Mouse (Mus musculus) embryonic facial prominence, embryonic 11.5 days (tissue): ENCODE measurements at regions not wholly inside any gene's neighbourhood (a gene's known extent, or its start where the extent isn't known, plus 50 kb on each side); places are given as distances from the start of the nearest gene placed in this dataset.
A peak's percentile ranks its signal among the peaks of the same experiment; 100 is the strongest.

Experiments
- ATAC-seq: fragments of 200-750 bp; cut with Nextera tagmentation; replicated peaks from 2 replicates; pipeline ENCODE4 v1.8.0; 2017; ENCODE audit warnings: low read depth; ENCODE audit not compliant: insufficient number of reproducible peaks, low FRiP score, low TSS enrichment
- DNase-seq: peaks from one replicate; pipeline ENCODE4 v3.0.0-alpha.2; 2015; ENCODE audit warnings: low spot score
- H3K27ac ChIP-seq: fragments of 300-500 bp; sonication (generic); replicated peaks from 2 replicates; pipeline ENCODE4 v1.5.1; 2014; ENCODE audit warnings: mild to moderate bottlenecking, low read depth, low read length, control low read depth
- H3K27me3 ChIP-seq: fragments of 300-500 bp; sonication (generic); 2 replicates; pipeline ENCODE4 v1.6.1; 2014; ENCODE audit warnings: mild to moderate bottlenecking, low read length, moderate library complexity, mixed read lengths; ENCODE audit not compliant: control insufficient read depth, insufficient read depth
- H3K36me3 ChIP-seq: fragments of 300-500 bp; sonication (generic); replicated peaks from 2 replicates; pipeline ENCODE4 v1.6.1; 2014; ENCODE audit warnings: low read depth, mild to moderate bottlenecking, low read length, moderate library complexity, mixed read lengths; ENCODE audit not compliant: control insufficient read depth, insufficient read depth
- H3K4me1 ChIP-seq: fragments of 300-500 bp; sonication (generic); 2 replicates; pipeline ENCODE4 v1.6.1; 2014; ENCODE audit warnings: low read length, mixed read lengths; ENCODE audit not compliant: control insufficient read depth, insufficient read depth
- H3K4me2 ChIP-seq: fragments of 300-500 bp; sonication (generic); 2 replicates; pipeline ENCODE4 v1.6.1; 2014; ENCODE audit warnings: low read depth, mild to moderate bottlenecking, control low read depth, low read length, moderate library complexity
- H3K4me3 ChIP-seq: fragments of 300-500 bp; sonication (generic); 2 replicates; pipeline ENCODE4 v1.5.1; 2014; ENCODE audit warnings: low read depth, low read length, control low read depth
- H3K9ac ChIP-seq: fragments of 300-500 bp; sonication (generic); replicated peaks from 2 replicates; pipeline ENCODE4 v1.6.1; 2014; ENCODE audit warnings: mild to moderate bottlenecking, control low read depth, low read length
- H3K9me3 ChIP-seq: fragments of 300-500 bp; sonication (generic); replicated peaks from 2 replicates; pipeline ENCODE4 v1.6.1; 2016; ENCODE audit warnings: mild to moderate bottlenecking, low read length, inconsistent platforms, mixed read lengths; ENCODE audit not compliant: control insufficient read depth
- WGBS: fragments of 180-500 bp; shearing (Covaris S2); extraction: QIAGEN DNeasy Blood & Tissue Kit; methylation state at CpG from one replicate; pipeline ENCODE4 v1.1.7; 2014; 5-methylcytosine and 5-hydroxymethylcytosine counted together

- DNase-seq = no peak
- ATAC-seq = no peak
- Histone ChIP-seq H3K9ac (no peak overlapping the region), H3K4me3 (no peak overlapping the region), H3K9me3 (no peaks in the 10 kb centered on the region), H3K27ac (no peak overlapping the region), H3K4me2 (no peak overlapping the region), H3K36me3 (no peaks in the 10 kb centered on the region), H3K27me3 (no peaks in the 10 kb centered on the region), H3K4me1 (no peaks in the 10 kb centered on the region)
- WGBS = 49% methylated on average over 2 of the region's 2 CpGs
These were observed 97.2 kb upstream of the Lmcd1 start for GRCm38 (mm10) chr6:112176344-112176743.

- DNase-seq (no peak), ATAC-seq (no peak)
- H3K27me3 ChIP-seq = no peaks in the 10 kb centered on the region
- no peak overlapping the region for H3K4me3 ChIP-seq
- no peaks in the 10 kb centered on the region for H3K4me1 ChIP-seq
- no peak overlapping the region for H3K27ac ChIP-seq
- WGBS = 99% methylated on average over 2 of the region's 2 CpGs
- no peaks in the 10 kb centered on the region for H3K9me3 ChIP-seq
- no peaks in the 10 kb centered on the region for H3K36me3 ChIP-seq
- no peak overlapping the region for H3K4me2 ChIP-seq
- H3K9ac ChIP-seq = no peak overlapping the region
These were observed 85.9 kb upstream of the Lmcd1 start for GRCm38 (mm10) chr6:112187636-112188035.

- H3K4me3 ChIP-seq = no peak overlapping the region
- H3K27ac ChIP-seq = no peak overlapping the region
- no peak for ATAC-seq
- no peaks in the 10 kb centered on the region for H3K27me3 ChIP-seq
- 46% methylated on average over 6 of the region's 6 CpGs for WGBS
- H3K9me3 ChIP-seq = no peaks in the 10 kb centered on the region
- no peak overlapping the region for H3K4me2 ChIP-seq
- DNase-seq = peak; percentile 81
- H3K4me1 ChIP-seq = no peaks in the 10 kb centered on the region
- no peaks in the 10 kb centered on the region for H3K36me3 ChIP-seq
- H3K9ac ChIP-seq = no peak overlapping the region
These were observed 82.5 kb upstream of the Lmcd1 start for GRCm38 (mm10) chr6:112191032-112191431.

GRCm38 (mm10) chr6:112197445-112197844 is 76.1 kb upstream of the Lmcd1 start:
- Histone ChIP-seq H3K4me2 (no peak overlapping the region), H3K4me1 (no peaks in the 10 kb centered on the region), H3K9ac (no peak overlapping the region), H3K9me3 (no peaks in the 10 kb centered on the region), H3K36me3 (no peaks in the 10 kb centered on the region), H3K27me3 (no peaks in the 10 kb centered on the region), H3K27ac (no peak overlapping the region), H3K4me3 (no peak overlapping the region)
- DNase-seq = peak; percentile 89
- ATAC-seq = no peak; the same call in 1 of the 2 replicates
- WGBS = 8% methylated on average over 16 of the region's 16 CpGs

- H3K9me3 ChIP-seq = no peaks in the 10 kb centered on the region
These were observed 74.3 kb upstream of the Lmcd1 start for GRCm38 (mm10) chr6:112199241-112199640.

GRCm38 (mm10) chr6:112202120-112202519 is 71.4 kb upstream of the Lmcd1 start:
- no peaks in the 10 kb centered on the region for H3K4me1 ChIP-seq
- no peak overlapping the region for H3K4me3 ChIP-seq
- H3K27me3 ChIP-seq = no peaks in the 10 kb centered on the region
- DNase-seq (no peak), ATAC-seq (no peak)
- no peak overlapping the region for H3K9ac ChIP-seq
- H3K27ac ChIP-seq = no peak overlapping the region
- H3K4me2 ChIP-seq = no peak overlapping the region
- H3K9me3 ChIP-seq = no peaks in the 10 kb centered on the region
- no peaks in the 10 kb centered on the region for H3K36me3 ChIP-seq
- WGBS = 88% methylated on average over 4 of the region's 4 CpGs

More at GRCm38 (mm10) chr6:112199241-112199640, 74.3 kb upstream of the Lmcd1 start:
- no peak for ATAC-seq
- no peaks in the 10 kb centered on the region for H3K27me3 ChIP-seq
- 78% methylated on average over 4 of the region's 4 CpGs for WGBS
- no peak overlapping the region for H3K9ac ChIP-seq
- H3K36me3 ChIP-seq = no peaks in the 10 kb centered on the region
- no peak overlapping the region for H3K4me2 ChIP-seq
- H3K27ac ChIP-seq = no peak overlapping the region
- no peak overlapping the region for H3K4me3 ChIP-seq
- DNase-seq = no peak
- no peaks in the 10 kb centered on the region for H3K4me1 ChIP-seq

- ATAC-seq = no peak
- H3K9ac ChIP-seq = no peak overlapping the region
These were observed 70.2 kb upstream of the Lmcd1 start for GRCm38 (mm10) chr6:112203321-112203720.

GRCm38 (mm10) chr6:112204956-112205355 is 68.6 kb upstream of the Lmcd1 start:
- Histone ChIP-seq H3K4me1 (no peaks in the 10 kb centered on the region), H3K27ac (no peak overlapping the region), H3K4me3 (no peak overlapping the region), H3K27me3 (no peaks in the 10 kb centered on the region), H3K36me3 (no peaks in the 10 kb centered on the region), H3K9me3 (no peaks in the 10 kb centered on the region), H3K9ac (no peak overlapping the region), H3K4me2 (no peak overlapping the region)
- no peak for ATAC-seq
- DNase-seq = no peak
- 89% methylated on average over 2 of the region's 2 CpGs for WGBS

More at GRCm38 (mm10) chr6:112203321-112203720, 70.2 kb upstream of the Lmcd1 start:
- Histone ChIP-seq H3K4me3 (no peak overlapping the region), H3K27ac (no peak overlapping the region), H3K9me3 (no peaks in the 10 kb centered on the region), H3K27me3 (no peaks in the 10 kb centered on the region), H3K4me1 (no peaks in the 10 kb centered on the region), H3K4me2 (no peak overlapping the region), H3K36me3 (no peaks in the 10 kb centered on the region)
- DNase-seq = no peak
- WGBS = 26% methylated on average over 2 of the region's 2 CpGs
